Mouse (Mus musculus): ENCODE data around the gene Nyap1. TPM values are rescaled to one million over a fixed set of nuclear protein-coding genes. Genes with fewer than 3 reads are reported as not detected.

Gene Nyap1
- polyA plus RNA-seq, 1 experiment = not detected

DNA sequence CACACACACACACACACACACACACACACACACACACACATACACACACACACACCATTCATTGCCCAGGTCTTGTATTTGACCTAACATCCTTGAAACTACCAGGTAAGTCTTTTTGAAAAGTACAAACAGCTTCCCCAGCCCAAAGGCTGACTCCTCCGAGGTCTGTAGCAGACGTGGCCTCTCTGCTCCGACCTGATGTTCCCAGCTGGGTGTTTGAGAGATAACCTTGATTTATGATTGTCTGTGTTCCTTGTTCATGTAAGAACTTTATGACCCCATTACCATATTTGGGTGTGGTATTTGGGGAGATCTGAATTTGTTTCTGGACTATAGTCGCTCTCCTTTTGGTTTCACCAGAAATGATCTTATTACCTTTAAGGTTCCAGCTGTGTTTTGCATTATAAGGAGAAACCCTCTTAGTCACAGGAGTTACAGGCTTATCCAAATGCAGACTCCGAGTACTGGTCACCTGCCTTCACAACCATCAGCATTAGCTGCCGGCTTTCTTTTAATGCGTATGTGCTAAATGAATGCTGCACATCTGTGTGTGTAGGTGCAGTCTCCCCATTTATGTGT, 35.9 kb upstream of the Nyap1 start:
- Histone ChIP-seq H3K4me3 (ENCODE audit: insufficient read depth, low read depth, low read length) (no peak overlapping the region), H3K4me1 (ENCODE audit: control insufficient read depth, insufficient read depth, insufficient read length, low read length) (0 out of 2 replicates have a peak, but pooled peaks cover 4% of the 10 kb centered on the region), H3K27ac (replicated peaks; ENCODE audit: low read depth, low read length) (no peak overlapping the region)

DNA sequence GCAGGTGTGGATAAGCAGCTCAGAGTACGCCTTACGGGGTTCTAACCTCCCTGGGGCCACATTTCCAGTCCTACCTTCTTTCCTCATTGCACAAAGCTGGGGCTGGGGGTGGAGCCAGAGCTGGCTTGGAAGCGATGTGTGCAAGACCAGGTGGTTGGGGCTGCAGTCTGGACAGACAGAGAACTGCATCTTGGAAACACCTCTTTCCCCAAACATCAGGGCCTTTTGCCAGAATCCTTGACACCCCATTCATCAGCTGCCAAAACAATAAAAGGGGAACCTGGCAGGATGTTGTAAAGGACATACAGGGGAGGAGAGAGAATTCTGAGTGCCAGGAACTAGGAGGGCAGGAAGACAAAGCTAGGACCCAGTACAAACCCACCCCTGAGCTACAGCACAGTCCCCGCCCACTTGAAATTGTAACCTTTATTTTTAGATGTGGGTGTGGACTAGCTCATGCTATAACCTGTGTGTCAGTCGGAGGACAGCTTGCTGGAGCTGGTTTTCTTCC, 35.1 kb upstream of the Nyap1 start:
- H3K4me3 ChIP-seq (ENCODE audit: insufficient read depth, low read depth, low read length) = no peak overlapping the region
- H3K4me1 ChIP-seq (ENCODE audit: control insufficient read depth, insufficient read depth, insufficient read length, low read length) = 0 out of 2 replicates have a peak, but pooled peaks cover 4% of the 10 kb centered on the region
- no peak overlapping the region for H3K27ac ChIP-seq (replicated peaks; ENCODE audit: low read depth, low read length)

DNA sequence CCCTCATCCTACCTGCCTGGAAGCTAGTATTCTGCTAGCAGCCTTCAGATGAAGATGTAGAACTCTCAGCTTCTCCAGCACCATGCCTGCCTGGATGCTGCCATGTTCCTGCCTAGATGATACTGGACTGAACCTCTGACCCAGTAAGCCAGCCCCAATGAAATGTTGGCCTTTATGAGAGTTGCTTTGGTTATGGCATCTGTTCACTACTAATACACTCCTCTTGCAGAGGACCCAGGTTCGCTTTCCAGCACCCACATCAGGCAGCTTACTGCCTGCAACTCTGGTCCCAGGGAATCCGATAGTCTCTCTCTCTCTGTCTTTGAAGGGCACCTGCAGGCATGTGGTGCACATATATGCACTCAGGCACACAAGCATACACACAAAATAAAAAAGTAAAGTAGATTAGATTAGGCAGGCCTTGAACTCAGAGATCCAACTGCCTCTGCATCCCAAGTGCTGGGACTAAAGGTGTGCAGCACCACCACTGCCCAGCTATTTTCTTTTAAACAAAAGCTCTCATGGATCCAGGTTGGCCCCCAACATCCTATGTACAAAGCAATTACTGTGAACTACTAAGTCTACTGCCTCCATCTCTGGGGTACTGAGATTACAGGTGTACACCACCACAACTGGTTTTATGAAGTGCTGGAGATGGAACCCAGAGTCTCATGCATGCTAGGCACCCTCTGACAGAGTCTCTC, 34.3 kb upstream of the Nyap1 start:
- Histone ChIP-seq H3K4me1 (ENCODE audit: control insufficient read depth, insufficient read depth, insufficient read length, low read length) (0 out of 2 replicates have a peak, but pooled peaks cover 4% of the 10 kb centered on the region), H3K27ac (replicated peaks; ENCODE audit: low read depth, low read length) (no peak overlapping the region)

DNA sequence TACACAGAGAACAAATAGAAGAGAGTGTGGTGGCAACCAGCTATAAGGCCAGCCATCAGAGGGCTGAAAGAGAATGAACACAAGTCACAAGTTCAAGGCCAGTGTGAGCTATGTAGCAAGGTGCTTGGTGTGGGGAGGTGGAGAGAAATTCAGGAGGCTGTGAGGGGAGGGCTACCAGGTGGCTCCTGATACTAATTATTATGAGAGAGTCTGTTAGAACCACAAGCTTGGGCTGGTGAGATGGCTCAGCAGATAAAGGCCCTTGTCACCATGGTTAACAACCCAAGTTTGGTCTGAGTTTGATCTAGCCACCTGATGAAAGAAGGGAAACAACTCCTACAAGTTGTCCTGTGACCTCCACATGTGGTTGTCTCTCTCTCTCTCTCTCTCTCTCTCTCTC, 31.3 kb upstream of the Nyap1 start:
- no peak overlapping the region for H3K27ac ChIP-seq (replicated peaks; ENCODE audit: low read depth, low read length)
- H3K4me3 ChIP-seq (ENCODE audit: insufficient read depth, low read depth, low read length) = no peak overlapping the region
- no peaks in the 10 kb centered on the region for H3K4me1 ChIP-seq (ENCODE audit: control insufficient read depth, insufficient read depth, insufficient read length, low read length)

More for the DNA sequence above, 34.3 kb upstream of the Nyap1 start:
- H3K4me3 ChIP-seq (ENCODE audit: insufficient read depth, low read depth, low read length) = no peak overlapping the region

DNA sequence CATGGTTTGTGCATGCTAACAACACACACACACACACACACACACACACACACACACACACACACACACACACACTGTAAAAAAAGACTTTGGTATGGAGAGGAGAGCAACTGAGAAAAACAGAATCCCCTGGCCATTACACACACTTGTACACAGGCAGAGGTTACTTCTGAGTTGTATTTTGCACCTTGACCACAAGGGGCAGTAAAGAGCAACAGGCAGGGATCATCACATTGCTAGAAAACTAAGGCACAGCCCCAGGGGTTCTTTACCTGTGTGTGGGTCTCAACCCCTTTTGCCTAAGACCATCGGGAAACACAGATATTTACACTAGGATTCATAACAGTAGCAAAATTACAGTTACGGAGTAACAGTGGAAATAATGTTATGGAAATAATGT, 29.3 kb upstream of the Nyap1 start:
- H3K4me1 ChIP-seq (ENCODE audit: control insufficient read depth, insufficient read depth, insufficient read length, low read length) = no peaks in the 10 kb centered on the region
- H3K27ac ChIP-seq (replicated peaks; ENCODE audit: low read depth, low read length) = no peak overlapping the region
- H3K4me3 ChIP-seq (ENCODE audit: insufficient read depth, low read depth, low read length) = no peak overlapping the region

DNA sequence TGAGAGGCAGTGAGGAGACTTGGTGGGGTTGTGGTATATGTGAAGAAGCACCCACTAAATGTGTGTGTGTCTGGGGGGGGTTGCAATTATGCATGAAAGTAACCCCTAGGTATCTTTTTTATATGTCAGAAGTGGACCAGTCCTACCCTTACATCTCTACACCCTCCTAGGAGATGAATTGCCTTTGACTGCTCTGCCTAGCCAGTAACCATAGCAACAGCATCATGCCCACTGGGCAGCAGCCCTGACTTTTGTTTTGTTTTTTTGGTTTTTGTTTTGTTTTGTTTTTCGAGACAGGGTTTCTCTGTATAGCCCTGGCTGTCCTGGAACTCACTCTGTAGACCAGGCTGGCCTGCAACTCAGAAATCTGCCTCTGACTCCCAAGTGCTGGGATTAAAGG, 27.1 kb upstream of the Nyap1 start:
- Histone ChIP-seq H3K4me3 (ENCODE audit: insufficient read depth, low read depth, low read length) (no peak overlapping the region), H3K4me1 (ENCODE audit: control insufficient read depth, insufficient read depth, insufficient read length, low read length) (no peaks in the 10 kb centered on the region), H3K27ac (replicated peaks; ENCODE audit: low read depth, low read length) (no peak overlapping the region)

DNA sequence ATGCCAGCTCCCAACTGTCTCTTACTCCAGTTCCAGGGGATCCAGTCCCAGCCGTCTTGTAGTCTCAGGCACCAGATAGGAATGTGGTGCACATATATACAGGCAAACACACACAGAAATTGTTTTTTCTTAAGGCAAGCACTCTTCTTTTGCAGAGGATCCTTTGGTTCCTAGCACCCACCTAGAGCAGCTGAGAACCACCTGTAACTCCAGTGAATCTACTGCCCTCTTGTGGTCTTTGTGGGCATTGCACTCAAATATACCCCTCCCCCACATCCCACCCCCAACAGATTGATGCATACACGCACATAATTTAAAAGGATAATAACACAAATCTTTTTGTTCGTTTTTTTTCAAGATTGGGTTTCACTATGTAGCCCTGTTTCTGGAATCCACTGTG, 24.9 kb upstream of the Nyap1 start:
- Histone ChIP-seq H3K4me1 (ENCODE audit: control insufficient read depth, insufficient read depth, insufficient read length, low read length) (no peaks in the 10 kb centered on the region), H3K4me3 (ENCODE audit: insufficient read depth, low read depth, low read length) (no peak overlapping the region), H3K27ac (replicated peaks; ENCODE audit: low read depth, low read length) (no peak overlapping the region)

DNA sequence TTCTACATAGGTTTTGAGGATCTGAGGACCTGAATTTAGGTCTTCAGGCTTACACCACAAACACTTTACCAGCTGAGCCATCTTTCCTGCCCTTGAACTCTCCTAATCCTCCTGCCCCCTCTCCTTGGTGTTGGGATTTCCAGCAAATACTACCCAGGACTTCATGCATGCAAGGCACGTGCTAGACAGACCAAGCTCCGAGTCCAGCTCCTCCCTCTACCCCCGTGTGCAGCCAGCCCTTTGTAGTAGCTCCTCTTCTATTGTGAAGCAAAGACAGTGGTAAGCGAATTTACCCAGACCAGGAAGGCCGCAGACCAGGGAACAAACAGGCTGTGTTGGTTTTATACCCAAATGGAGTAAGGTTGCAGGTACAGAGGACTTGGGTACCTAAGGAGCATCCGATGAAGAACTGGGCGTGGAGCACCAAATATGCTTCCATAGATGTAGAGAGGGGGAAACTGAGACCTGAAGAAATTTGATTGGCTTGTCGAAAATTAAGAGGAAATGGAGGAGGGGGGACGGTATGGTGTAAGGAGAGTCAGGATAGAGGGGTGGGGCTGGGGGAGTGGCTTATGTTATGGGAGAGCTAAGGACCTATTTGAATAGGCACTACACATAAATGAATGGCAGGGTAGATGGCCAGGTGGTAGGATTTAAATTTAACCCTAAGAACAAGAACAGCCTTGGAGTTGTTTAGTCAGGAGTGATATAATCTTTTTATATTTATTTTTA, 23.4 kb upstream of the Nyap1 start:
- Histone ChIP-seq H3K27ac (replicated peaks; ENCODE audit: low read depth, low read length) (no peak overlapping the region), H3K4me1 (ENCODE audit: control insufficient read depth, insufficient read depth, insufficient read length, low read length) (peaks cover 2% of the 10 kb centered on the region; the same call in 1 of the 2 replicates), H3K4me3 (ENCODE audit: insufficient read depth, low read depth, low read length) (no peak overlapping the region)

DNA sequence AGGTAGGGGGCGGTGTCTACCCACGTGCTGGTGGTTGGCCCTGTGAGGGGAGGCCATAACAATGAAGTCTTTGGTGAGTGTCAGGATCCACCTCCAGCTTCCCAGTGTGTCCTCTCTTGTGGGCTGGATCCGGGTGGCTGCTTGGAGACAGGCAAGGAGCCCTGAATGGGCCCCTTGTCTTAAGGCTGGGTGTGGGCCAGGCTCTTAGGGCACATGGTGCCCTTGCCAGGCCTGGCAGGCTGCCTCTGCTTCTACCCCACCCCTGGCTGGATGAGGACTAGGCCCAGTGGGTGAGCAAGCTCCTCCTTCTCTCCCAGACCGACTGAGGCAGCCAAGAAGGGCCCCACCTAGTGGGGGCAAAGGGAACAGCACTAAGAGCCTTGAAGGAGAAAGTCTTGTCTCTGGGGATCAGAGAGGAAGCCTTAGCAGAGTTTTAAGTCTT, 18.6 kb upstream of the Nyap1 start:
- Histone ChIP-seq H3K4me1 (ENCODE audit: control insufficient read depth, insufficient read depth, insufficient read length, low read length) (peaks cover 12% of the 10 kb centered on the region; the same call in 1 of the 2 replicates), H3K27ac (replicated peaks; ENCODE audit: low read depth, low read length) (no peak overlapping the region; the same call in 1 of the 2 replicates), H3K4me3 (ENCODE audit: insufficient read depth, low read depth, low read length) (no peak overlapping the region)

DNA sequence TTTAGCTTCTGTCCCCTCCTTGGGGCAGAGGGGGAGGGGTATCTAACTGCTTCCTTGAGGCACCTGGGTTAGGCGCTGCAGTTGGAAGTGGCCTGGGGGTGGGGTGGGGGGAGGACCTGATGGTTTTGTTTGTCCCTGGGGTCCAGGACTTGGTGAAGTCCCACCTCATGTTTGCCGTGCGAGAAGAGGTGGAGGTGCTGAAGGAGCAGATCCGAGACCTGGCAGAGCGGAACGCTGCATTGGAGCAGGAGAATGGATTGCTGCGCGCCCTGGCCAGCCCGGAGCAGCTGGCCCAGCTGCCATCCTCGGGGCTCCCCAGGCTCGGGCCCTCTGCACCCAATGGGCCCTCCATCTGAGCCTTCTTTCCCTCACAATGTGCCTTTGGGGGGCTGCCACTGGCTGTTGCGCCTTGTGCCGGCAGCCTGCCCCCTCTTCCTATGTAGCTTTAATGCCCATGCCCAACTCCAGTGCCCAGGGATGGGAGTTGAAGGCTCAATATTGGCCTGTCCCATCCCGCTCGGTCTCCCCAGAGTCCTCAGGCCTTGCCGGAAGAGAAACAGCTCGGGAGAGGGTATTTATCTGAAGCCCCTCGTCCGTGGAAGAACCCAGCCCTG, 17.6 kb upstream of the Nyap1 start:
- Histone ChIP-seq H3K4me3 (ENCODE audit: insufficient read depth, low read depth, low read length) (no peak overlapping the region), H3K27ac (replicated peaks; ENCODE audit: low read depth, low read length) (no peak overlapping the region), H3K4me1 (ENCODE audit: control insufficient read depth, insufficient read depth, insufficient read length, low read length) (peaks cover 12% of the 10 kb centered on the region; the same call in 1 of the 2 replicates)

DNA sequence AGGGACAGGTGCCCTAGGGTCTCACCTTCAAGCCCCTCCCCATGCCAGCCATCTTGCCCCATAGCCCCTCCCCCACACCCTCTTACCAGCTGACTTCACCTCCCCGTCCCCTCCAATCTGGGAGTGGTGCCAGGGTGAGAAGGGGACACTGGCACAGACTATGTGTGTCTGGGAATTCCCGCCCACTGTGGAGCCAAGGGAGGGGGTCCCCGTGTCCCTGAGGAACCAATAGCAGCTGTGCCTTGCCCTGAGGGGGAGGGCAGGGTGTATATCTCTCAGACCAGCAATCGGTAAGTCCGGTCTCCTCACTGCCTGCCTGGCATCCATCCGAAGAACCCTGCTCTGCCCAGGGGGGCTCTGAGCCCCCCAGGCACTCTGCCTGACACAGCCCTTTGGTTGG, 16.5 kb upstream of the Nyap1 start:
- no peak overlapping the region for H3K4me3 ChIP-seq (ENCODE audit: insufficient read depth, low read depth, low read length)
- peaks cover 12% of the 10 kb centered on the region; the same call in 1 of the 2 replicates for H3K4me1 ChIP-seq (ENCODE audit: control insufficient read depth, insufficient read depth, insufficient read length, low read length)
- no peak overlapping the region for H3K27ac ChIP-seq (replicated peaks; ENCODE audit: low read depth, low read length)

DNA sequence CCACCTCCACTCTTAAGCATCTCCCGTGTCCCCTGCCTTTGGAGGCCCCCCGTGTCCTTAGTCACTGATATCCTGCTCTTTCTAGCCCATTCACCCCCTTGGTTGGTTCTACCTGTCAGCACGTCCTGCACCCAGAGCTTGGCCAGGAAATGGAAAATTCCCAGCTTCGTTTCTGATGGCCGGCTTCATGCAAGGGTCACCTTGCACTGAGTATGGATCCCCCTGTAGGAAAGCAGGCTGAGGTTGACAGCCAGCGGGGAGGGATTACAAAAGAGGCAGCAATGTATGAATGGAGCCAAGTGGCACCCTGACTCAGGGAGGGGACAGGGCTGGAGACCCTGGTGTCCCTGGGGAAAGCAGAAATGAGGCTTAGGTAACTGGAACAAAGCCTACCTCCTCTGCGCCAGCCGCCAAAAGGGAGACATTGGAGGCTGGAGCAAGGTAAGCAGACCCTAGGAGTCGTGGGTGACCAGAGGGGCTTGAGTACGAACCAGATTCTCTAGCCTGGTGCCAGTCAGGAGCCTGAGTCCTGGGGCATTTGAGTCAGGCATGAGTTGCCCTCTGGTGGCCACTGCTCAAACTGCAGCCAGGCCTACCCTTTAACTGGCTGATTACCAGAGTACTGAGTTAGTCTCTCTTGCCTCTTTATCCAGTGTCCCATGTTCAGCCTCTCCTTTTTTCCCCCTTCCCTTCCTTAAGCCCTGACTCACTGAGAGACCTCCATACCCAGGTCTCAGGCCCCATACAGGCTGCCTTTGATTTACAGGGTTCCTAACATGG, 15.7 kb upstream of the Nyap1 start:
- H3K4me1 ChIP-seq (ENCODE audit: control insufficient read depth, insufficient read depth, insufficient read length, low read length) = peaks cover 12% of the 10 kb centered on the region; the same call in 1 of the 2 replicates
- H3K4me3 ChIP-seq (ENCODE audit: insufficient read depth, low read depth, low read length) = no peak overlapping the region
- H3K27ac ChIP-seq (replicated peaks; ENCODE audit: low read depth, low read length) = no peak overlapping the region

DNA sequence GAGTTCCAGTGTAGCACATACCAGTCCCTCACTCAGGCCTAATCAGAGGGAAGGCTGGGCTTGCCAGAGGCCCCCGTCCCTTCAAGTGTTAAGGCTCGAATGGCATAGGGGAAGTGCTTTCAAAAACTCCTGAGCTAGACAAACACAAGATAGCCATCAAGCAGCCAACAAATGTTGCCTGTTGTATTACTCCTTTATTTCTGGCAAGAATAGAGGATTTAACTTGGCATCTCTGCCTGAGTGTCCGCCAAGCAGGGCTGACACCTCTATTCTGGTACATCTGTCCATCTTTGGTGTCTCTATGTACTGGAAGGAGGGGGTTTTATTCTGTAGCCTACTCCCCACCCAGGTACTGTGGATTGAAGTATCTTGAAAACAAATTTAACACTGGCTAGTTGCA, 14.7 kb upstream of the Nyap1 start:
- Histone ChIP-seq H3K4me1 (ENCODE audit: control insufficient read depth, insufficient read depth, insufficient read length, low read length) (peaks cover 12% of the 10 kb centered on the region), H3K4me3 (ENCODE audit: insufficient read depth, low read depth, low read length) (no peak overlapping the region), H3K27ac (replicated peaks; ENCODE audit: low read depth, low read length) (no peak overlapping the region)

DNA sequence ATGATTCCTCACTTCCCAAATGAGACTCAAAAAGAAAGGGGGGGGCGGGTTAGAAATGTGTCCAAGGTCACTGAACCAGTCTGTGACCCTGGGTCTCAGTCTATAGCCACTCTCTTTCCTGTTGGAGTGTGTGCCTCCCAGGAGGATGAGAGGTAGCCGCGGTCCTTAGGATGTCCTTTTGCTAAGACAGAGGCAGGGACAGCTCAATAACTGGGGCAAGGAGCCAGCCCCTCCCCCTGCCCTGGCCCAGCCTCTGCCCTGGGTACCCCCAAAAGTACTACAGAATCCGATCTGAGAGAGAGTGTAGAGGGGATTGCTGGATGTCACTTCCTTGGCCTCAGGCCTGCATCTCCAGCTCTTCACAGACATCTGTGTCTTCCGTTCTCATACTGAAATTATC, 14.0 kb upstream of the Nyap1 start:
- H3K4me3 ChIP-seq (ENCODE audit: insufficient read depth, low read depth, low read length) = no peak overlapping the region
- peaks cover 12% of the 10 kb centered on the region for H3K4me1 ChIP-seq (ENCODE audit: control insufficient read depth, insufficient read depth, insufficient read length, low read length)
- peak overlapping the region; percentile 48; the same call in 1 of the 2 replicates for H3K27ac ChIP-seq (replicated peaks; ENCODE audit: low read depth, low read length)
